Mouse (Mus musculus) heart, adult 10 weeks (tissue): Measurements from ENCODE around the gene Pld6. TPM values are rescaled to one million over a fixed set of nuclear protein-coding genes. Genes with fewer than 3 reads are reported as not detected.

Experiments
- polyA plus RNA-seq: library from polyadenylated mRNA; stranded (reverse); fragments of 350-450 nt; fragmentation: Illumina TruSeq; extraction: RNeasy Lipid Tissue Mini Kit (QIAGEN cat#74804); gene quantifications from one replicate; pipeline ENCODE4 v1.2.3, GENCODE M21; 2014; ENCODE audit warnings: low read depth, low replicate concordance

The Pld6 gene
- 1.1 TPM for polyA plus RNA-seq

DNA sequence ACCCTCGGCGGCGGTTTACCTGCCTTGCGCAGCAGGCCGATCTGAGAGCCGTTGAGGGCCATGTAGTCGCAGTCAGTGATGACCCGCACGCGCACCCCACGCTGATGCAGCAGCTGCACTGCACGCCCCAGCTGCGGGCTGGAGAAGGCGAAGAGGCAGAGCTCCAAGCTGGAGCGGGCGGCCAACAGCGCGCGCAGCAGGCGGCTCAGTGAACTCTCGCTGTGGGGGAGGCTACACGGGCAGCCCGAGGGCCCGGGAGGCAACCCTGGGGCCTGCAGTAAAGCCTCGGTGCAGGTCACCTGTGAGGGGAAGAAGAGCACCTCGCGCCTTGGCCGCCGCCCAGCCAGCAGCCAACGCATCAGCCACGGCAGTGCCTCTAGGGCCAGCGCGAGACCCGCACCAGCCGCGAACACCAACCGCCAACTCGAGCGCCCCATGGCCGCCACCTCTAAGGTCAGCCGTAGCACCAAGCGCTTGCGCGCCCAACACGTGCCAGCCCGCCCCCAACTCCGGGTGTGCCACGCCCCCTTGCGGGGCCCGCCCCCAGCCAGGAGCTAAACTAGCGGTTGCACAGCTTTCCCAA, at the start of gene Pld6:
Gene Pld6, minus strand, starts transcription at position 447 of the 583 bp plus-strand sequence.

GRCm38 (mm10) chr11:59809670-59810474, 22.4 kb upstream of the Pld6 start, which contains the start of gene Flcn:
TSS of gene Flcn (minus strand) at chr11:59810016.

Other genes starting within 250 kb of the Pld6 start
- gene Nlrp3, start 246.1 kb downstream of the Pld6 start, polyA plus RNA-seq, result 0.37 TPM
- gene Olfr222, start 211.4 kb downstream of the Pld6 start, polyA plus RNA-seq, result not detected
- not detected for gene Olfr223, start 194.4 kb downstream of the Pld6 start, polyA plus RNA-seq
- 108 TPM for gene Mprip, start 126.3 kb downstream of the Pld6 start, polyA plus RNA-seq
- 55.2 TPM for gene Flcn, start 22.4 kb upstream of the Pld6 start, polyA plus RNA-seq
- gene Nt5m, start 51.8 kb upstream of the Pld6 start, polyA plus RNA-seq, result 23.6 TPM
- gene Cops3, start 52.2 kb upstream of the Pld6 start, polyA plus RNA-seq, result 106 TPM
- gene Med9, start 160.6 kb upstream of the Pld6 start, polyA plus RNA-seq, result 28.3 TPM
- 4.2 TPM for gene Rasd1, start 177.3 kb upstream of the Pld6 start, polyA plus RNA-seq